Mouse (Mus musculus) natural killer cell, adult 2 months (primary cell): ENCODE results near the gene Gm20388.

Experiments used
- DNase-seq, 2 experiments: peaks; one replicate each; pipeline ENCODE4 v3.0.0; 2022; ENCODE audit warnings: low spot score in 2 of 2

Gm20388 gene

DNA sequence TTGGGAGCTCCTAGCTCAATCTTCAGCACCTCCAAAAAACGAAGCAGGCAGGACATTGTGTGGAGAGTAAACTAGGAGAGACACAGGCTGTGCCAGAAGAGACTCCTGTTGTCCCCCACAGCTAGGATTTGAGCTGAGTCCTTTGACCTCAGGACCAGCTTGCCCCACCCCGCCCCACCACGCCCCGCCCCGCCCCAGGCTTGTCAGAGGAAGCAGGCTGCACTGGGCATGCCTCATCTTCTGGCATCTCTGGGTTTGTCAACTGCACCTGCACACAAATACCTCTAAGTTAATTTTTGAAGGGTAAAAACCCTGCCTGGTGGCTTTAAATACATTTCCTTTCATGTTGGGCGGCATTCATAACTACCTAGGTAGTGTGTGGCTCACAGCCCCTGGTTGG lies 290.7 kb downstream of the Gm20388 start:
- no peak for DNase-seq

DNA sequence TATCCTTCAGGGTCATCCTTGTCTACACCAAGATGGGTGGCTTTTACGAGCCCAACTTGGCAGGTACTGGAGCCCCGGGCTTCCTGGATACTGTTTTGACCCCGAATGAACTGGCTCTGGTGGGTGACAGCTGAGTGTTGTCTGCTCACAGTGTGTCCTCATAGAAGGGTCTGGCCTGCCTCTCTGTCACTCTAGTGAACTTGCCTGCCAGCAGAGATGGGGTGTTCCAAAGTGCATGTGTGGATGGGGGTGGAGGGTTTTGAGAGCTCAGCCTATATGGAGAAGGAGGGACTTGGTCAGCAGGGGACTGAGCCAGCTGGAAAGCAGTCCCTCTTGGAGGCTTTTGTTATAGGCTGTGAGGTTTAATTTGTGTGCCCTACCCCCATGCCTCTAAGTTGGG lies 291.9 kb downstream of the Gm20388 start:
- no peak for DNase-seq

DNA sequence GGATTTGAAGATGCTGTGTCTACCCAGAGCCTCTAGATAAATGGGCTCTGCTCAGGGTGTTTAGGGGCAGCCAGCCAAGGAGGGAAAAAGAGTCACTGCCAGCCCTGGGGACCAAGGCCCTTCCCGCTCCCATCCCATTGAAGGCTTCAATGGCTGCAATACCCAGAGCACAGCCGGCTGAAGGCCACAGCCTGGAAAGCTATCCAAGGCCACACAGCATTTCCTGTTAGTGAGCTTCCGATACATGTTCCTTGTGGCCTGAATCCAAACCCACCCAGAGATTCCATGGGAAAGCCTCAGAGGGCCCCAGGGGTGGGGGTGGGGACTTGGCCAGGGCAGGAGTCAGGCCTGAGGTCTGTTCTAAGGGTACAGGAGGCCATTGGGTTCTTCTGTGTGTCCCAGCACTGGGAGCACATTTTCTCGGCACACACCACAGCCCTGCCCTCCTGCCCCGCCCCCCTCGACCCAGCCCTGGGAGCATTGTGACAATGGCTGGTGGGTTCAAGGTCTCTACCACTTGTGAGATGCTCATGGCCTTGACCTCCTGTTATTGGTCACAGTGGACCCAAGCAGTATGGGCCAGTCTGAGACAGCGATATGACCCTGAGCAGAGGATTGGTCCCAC lies 294.2 kb downstream of the Gm20388 start:
- DNase-seq: no peak

DNA sequence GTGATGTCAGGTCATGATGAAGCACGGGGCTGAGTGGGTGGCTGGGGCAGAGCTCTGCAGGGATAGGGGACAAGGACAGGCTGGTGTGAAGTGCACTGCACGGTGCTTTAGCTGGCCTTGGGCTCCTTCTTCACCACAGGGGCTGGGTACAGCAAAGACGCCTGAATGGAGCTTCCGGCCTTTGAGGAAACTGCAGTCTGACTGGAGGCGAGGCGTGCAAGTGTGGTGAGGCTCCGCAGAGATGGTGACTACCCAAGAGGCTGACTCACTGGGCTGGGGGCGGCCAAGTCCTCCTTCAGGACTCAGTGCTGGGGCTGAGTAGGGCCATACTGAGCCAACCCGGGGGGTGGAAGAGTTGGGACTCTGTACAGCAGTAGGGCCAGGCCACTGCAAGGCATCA lies 295.3 kb downstream of the Gm20388 start:
- DNase-seq: no peak

DNA sequence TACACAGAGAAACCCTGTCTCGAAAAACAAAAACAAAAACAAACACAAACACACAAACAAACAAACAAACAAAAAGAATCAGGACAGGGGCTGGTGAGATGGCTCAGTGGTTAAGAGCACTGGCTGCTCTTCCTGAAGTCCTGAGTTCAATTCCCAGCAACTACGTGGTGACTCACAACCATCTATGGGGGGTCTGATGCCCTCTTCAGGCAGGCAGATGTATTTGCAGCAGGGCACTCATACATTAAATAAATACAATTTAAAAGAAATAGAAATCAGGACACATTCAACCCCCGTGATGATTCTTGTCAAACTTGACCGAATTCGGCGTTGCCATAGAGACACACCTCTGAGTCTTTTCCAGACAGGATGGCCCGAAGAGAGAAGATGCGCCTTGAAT lies 296.7 kb downstream of the Gm20388 start:
- no peak for DNase-seq

DNA sequence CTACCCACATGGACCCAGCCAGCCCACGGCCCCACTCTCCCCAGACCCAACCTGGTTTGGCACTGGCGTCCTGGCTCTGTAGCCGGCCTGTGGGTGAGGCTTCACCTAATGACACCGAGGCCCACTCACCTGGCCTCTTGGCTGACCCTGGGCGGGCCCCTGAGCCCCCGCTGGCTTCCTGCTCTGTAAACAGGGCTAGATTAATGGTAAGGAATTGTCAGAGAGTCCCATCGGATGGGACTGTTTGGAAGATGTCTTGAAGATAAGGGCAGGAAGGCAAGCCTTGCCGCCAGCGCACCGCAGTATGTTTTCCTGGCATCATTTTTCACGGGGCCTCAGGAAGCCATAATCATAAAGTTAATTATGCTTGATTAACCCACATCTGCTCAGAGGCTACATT lies 297.5 kb downstream of the Gm20388 start:
- DNase-seq: no peak

DNA sequence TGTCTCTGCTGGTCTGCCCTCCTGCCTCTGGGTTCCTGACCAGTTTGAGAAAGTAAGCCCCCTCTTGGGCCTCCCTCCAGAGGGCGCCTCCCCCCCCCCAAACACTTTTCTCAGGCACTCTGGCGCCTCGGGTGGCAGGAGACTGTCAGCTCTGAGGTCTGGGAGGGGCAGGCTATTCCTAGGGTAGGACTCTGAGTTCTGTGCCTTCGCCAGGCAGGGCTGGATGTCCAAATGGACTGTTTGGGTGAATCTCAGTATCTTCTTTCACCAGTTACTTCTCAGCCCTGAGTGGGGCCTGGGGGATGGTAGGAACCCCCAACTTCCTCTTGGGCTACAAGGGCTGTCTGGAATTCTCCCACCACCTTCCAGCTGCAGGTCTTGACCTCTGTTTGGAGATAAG lies 300.7 kb downstream of the Gm20388 start:
- DNase-seq: no peak

DNA sequence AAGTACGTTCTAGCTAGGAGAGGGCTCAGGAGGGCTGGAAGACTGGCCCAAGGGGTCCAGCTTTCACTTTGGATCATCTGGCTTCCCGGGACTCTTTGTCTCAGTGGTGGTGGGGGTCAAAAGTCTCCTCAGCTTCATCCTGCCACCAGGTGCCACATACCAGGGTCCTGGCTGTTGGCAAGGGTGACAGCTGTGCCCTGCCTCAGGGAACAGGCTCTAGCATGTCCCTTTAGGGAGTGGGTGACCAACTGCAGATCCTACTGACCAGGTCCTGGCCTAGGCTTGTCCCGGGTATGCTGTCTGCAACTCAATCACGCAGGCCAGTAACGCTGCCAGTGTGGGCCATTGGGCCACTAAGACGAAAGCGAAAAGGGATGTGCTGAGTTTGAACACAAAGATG lies 302.0 kb downstream of the Gm20388 start:
- no peak for DNase-seq

DNA sequence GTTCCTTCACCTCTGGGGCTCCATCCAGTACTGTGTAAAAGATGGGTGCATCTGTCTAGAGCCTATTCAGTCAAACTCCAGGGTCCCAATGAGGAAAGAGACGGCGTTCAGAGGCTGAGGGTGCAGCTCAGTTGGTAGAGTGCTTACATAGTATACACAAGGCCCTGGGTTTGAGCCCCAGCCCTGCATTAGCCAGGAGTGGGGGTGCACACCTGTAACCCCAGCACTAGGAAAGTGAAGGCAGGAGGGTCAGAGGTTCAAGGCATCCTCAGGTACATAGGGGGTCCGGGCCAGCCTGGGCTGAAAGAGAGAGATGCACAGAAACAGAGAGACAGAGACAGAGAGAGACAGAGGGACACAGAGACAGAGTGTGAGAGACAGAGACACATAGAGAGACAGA lies 302.6 kb downstream of the Gm20388 start:
- no peak for DNase-seq

DNA sequence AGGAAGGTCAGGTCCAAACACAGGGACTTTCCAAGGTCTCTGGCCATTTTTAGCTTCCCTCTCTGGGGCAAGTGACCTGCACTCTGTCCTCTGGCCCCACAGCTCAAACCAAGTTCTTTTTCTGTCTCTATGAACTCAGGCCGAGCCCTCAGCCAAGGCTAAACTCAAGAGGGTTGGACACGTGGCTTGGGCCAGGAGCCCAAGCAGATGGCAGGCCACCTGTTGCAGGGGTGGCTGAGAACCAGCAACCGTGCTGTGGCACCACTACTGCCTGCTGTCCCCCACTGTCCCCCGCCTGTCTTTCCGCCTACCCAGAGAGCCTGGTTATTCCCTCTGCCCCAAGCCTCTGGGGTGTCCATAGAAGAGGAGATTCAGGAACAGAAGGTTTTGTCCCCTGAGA lies 303.3 kb downstream of the Gm20388 start:
- no peak for DNase-seq

DNA sequence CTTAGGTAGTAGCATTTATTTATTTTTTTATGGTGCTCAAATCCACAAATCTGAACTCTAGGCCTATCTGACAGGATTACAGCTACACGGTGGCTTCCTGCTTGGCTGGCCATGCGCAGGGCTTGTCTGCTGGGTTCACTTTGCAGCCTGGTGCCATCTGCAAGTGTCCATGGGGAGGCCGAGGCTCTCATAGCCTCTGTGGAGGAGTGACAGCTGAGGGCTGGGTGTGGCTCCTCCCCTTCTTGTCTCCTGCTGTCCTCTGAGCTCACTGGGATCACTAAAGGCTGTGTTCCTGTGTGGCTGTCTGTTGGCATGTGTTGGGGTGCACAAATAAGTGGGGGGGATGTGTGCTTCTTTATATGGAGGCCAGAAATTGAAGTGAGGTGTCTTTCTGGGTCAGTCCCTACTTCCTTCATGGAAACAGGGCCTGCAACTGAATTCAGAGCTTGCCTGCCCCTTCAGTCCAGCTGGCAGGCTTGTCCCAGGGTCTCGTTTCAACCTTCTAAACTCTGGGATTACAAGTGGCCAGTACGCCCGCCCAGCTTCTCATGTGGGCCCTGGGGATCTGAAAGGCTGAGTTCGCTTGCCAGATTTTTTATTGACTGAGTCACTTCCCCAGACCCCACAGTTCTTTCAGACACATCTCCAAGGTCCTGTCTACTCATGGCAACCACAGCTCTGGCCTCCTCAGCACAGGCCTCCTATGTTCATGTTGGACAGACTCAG lies 304.9 kb downstream of the Gm20388 start:
- DNase-seq: no peak

DNA sequence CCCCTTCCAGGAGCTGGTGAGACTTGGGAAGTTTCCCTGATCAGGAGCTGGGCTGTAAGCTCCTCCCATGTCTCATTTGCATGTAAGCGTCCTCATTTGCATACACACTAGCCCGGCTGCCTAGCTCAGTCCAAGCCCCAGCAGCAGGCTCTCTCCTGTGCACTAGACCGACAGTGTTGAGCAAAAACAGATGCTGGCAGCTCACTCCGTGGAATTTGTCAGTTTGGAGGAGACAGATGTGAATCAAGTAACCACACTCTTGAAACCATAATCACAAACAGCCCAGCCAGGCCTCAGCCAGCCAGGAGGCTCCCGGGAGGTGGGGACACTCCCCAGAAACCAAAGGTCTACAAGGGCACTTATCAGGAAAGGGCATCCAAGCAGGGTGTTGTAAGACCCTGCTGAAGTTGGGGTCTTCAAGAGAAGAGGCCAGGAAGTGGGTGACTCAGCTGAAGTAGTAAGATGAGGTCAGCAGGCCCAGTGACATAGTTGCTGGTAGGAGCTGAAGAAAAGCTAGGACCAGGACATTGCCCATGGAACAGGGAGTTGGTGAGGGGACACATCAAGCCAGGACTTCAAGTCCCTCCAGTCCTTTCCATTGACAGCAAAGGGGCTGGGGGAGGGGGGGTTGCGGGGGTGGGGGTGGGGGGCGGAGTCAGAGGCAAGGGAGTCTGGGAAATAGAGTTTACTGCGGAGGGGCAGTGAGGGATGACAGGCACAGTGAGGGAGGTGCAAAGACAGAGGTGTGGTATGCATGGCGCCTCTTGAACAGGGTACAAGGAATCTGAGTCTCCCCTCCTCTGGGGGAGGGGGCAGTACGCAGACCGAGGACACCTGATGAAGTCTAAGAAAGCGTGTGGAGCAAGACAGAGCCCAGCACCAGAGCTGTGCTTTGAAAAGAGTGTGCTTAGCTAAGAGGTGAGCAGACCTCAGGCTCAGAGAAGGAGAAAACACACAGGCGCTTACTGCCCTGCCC lies 306.5 kb downstream of the Gm20388 start:
- no peak for DNase-seq

DNA sequence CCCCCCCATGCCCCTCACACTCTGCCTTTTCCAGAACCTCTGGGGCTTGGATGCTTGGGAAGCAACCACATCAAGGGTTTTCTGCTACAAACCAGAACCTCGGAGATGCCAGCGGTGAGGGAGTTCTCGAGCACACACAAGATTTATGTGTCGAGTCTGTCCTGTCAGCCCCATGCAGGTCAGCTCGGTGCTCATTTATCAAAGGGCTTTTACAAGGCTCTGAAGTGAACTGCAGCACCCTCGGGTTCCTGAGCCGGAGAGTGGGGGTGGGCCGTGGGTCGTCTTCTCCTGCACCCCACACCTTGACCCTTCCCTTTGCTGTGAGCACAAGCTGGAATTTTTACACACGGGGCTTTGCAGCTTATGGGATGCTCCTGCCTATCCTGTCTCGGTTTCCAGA lies 311.9 kb downstream of the Gm20388 start:
- no peak for DNase-seq

DNA sequence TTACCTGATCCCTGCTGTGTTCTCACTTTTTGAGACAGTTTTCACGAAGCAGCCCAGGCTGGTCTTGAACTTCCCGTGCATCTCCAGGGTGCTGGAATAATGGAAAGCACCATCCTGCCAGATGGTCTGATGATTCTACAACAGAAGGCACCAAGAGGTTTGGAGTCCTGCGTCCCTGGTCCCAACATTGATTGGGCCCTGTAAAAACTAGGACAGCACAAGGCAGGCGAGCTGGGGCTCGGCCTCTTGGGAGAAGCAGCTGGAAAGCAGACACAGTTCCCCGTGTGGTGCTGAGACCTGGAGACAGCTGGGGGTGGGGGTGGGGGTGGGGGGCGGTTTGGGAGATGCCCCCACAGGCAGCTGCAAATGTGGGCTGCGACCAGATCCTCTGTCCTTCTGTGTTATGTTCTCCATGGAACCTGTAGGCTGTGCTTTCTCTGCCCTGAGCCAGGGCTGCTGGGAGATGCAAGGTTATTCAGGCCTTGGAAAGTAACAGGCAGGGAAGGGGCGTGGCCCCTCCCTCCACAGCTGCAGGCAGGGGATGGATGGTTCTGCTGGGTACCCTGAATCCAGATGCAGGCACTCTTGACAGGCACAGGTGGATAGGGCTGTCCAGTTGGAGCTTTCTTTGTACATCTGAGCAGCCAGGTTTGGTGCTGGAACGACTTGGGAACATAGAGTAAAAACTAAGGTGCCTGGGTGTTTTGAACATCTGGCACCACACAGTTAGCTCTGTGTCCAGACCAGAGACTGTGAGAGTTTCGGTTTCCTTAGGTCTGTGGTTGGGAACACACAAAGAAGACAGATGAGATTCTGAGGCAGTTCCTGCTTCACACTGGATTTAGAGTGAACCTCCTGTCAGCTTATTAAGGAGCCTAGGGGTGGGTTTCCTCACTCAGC lies 314.1 kb downstream of the Gm20388 start:
- no peak for DNase-seq

DNA sequence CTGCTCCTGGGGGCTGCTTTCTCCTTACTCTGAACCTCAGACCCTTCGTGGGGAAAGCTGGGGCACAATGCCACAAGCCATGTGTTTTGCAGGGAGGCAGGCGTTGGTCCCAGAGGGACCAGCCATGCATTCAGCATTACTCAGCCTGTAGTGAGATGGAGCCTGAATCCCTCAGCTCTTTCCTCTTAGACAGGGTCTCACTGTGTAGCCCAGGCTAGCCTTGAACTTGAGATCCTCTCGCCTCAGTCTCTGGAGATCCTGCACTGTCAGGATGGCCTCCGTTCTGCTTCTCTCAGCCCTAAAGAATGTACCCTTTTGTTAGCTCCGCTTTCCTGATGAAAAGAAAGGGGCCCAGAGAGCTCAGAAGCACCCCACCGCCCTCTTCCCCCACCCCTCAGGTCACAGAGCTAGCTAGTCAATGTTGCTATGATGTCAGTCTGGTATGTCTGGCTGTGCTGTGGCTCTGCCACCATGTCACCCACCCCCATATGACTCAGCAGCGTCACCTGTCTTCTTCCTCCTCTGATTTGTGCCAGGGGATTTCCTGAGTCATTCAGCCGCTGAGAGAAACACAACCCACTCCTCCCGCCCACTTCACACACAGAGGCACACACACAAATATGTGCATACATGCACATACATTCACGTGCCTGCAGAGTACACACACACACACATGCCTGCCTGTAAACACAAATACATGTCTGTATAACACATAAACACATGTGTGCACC lies 314.9 kb downstream of the Gm20388 start:
- peak in 1 of 2 experiments; percentile 27 for DNase-seq

DNA sequence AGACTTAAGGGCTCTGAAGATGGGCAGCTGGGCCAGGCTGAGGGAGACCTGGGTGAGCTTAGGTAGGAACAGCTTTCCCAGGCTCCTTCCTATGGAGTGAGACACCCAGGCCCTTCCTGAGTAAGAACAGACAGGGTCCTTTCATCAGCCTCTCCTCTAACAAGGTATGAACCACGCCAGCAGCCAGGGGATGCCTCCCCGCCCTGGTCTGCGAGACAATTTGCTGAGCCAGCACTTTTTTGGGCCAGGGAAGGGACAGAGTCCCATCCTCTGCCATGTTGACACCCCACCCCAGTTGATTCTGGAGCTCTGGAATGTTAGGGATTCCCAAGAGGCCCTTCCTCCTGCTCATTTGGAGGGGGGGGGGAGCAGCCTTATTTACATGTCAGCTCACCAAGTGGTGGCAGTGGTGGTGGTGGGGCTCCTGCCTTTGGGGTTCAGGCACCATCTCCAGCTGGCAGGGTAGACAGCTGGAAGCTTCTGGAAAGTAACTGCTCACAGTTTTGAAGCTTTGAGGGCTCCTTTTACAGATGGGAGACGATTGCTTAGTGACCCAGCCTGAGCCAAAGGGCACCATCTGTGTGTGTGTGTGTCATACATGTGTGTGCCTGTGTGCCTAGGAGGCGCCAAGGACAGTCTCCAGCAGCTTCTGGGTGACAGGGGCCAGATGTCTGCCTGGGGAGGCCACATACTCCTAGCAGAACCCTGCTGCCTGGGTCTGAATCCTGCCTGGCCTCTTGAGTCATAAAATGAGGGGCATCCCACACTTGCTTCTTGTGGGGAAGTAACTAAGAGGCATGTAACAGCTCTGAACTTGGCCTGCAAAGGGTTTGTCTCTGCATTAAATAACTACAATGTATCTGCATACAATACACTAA lies 316.3 kb downstream of the Gm20388 start:
- no peak for DNase-seq

DNA sequence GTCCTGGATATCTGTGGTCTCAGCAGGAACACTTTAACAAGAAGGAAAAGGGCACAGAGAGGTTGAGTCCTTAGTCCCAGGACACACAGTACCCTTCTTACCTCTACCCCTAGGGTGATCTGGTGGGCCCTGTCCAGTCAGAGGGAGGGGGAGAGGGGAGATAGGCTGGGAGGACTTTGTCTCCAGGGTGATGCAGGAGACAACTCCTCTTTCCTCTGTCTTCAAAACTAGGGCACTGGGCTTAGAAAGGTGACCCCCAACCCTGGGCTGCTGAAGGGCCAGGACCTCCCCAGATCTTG lies 316.9 kb downstream of the Gm20388 start:
- no peak for DNase-seq

DNA sequence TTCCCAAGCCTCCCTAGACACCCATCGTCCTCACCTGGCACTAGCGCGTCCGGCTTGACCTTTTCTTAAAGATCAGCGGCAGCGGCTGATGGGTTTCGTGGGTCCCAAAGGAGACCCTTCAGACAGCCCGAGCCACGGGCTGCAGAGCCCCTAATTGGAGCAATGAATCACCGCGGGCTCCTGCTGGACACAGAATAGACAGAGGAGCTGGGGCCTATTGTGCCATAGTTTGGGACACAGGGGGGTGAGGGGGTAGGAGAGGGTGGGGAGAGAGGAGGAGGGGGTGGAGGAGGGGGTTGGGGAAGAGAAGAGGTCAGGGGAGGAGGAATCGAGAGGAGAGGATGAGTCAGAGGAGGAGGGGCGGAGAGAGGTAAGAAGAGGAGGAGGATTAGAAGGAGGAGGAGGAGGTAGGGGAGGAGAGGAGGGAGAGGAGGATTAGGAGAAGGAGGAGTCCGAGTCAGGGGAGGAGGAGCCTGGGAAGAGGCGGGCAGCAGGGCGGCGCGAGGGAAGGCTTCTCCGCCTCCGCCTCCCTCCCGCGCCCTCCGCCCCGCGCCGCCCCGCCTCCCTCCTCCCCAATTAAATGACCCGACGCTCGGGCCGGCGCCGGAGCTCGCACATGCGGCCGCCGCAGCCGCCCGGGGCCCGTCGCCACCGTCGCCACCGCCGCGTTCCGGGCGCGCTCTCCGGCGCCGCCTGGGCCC lies 317.4 kb downstream of the Gm20388 start, which contains the start of gene Gse1:
Gse1 (plus strand) TSS at position 566 of the 701 bp plus-strand sequence.
- DNase-seq: no peak
